Comparison of ENCODE assay signal across 21 mouse cellular contexts in genomic region chr13:75770744-75771143, GRCm38 (mm10).
DNase-seq lines count a peak whose midpoint lies in the region; ATAC-seq and TF ChIP-seq lines count a peak whose summit lies in the region.
"Had no signal": no experiment of that assay in that cellular context is flagged by ENCODE, and none has a peak within 500 bp of the region (broad histone marks: within the 10 kb centered on the region; RNA-seq: fewer than 3 reads in every experiment).

No protein-coding gene starts in this region.

- no peaks in the 10 kb centered on the region for H3K27me3 ChIP-seq in liver, embryonic 13.5 days
- H3K27me3 ChIP-seq in liver, embryonic 12.5 days (replicated peaks), result no peaks in the 10 kb centered on the region
- H3K27me3 ChIP-seq in CH12.LX (replicated peaks), result no peaks in the 10 kb centered on the region
- H3K27me3 ChIP-seq: Patski had no signal

- ATAC-seq in liver, embryonic 13.5 days (ENCODE audit: low read depth), result no peak
- ATAC-seq in liver, embryonic 12.5 days, result no peak
- ATAC-seq: activated CD4-positive, CD25-positive, alpha-beta regulatory T cell, adult 4 months; CD4-positive, CD25-positive, alpha-beta regulatory T cell, adult 4 months; Patski had no signal

- H3K4me1 ChIP-seq in liver, embryonic 13.5 days (replicated peaks), result peaks cover 21% of the 10 kb centered on the region
- peaks cover 9% of the 10 kb centered on the region for H3K4me1 ChIP-seq in liver, embryonic 12.5 days
- peaks cover 0 to 7% of the 10 kb centered on the region in 2 experiments; a peak in 1 of 4 replicates for H3K4me1 ChIP-seq in CH12.LX (ENCODE audit: control insufficient read depth in 1 of 2, insufficient read depth in 2 of 2)

- H3K9ac ChIP-seq in liver, embryonic 13.5 days, result no peak overlapping the region
- no peak overlapping the region for H3K9ac ChIP-seq in liver, embryonic 12.5 days
- H3K9ac ChIP-seq in CH12.LX (ENCODE audit: insufficient read depth, low read depth), result no peak overlapping the region

- DNase-seq in gastrocnemius, adult 2 months, result no peak
- DNase-seq in gastrocnemius, postnatal 36 days, result no peak
- DNase-seq in liver, embryonic 13.5 days, result no peak
- DNase-seq in CH12.LX (ENCODE audit: extremely low read depth), result no peak
- no peak for DNase-seq in cerebellum, postnatal 25 days
- DNase-seq: adrenal gland, adult 2 months; adrenal gland, adult 8-10 months; adrenal gland, postnatal 10 days; adrenal gland, postnatal 14 days; adrenal gland, postnatal 25 days; adrenal gland, postnatal 36 days; B cell, adult 2 months; cerebellum, adult 11 months; cerebellum, adult 11-12 months; cerebellum, adult 18-20 months; cerebellum, adult 2 months had no signal

- in situ Hi-C loops in CH12.LX (cut with MboI; ENCODE audit: low pct_ligation_motif_present, low pct_unique_long_range_greater_than_20kb, low sequenced_read_pairs), result no loop called here

- dilution Hi-C loops in CH12.LX (cut with MboI; ENCODE audit: extremely low pct_ligation_motif_present, extremely low pct_unique_long_range_greater_than_20kb, low sequenced_read_pairs), result no loop called here

- TF ChIP-seq POLR2A in CH12.LX (IDR thresholded peaks at IDR 0.05; ENCODE audit: low read depth, low read length), result no peak

- H3K4me2 ChIP-seq in liver, embryonic 13.5 days, result no peak overlapping the region
- no peak overlapping the region for H3K4me2 ChIP-seq in liver, embryonic 12.5 days
- H3K4me2 ChIP-seq in CH12.LX (ENCODE audit: insufficient read depth, low read depth, poor library complexity, severe bottlenecking), result no peak overlapping the region

- TF ChIP-seq RAD21 in CH12.LX (IDR thresholded peaks at IDR 0.05; ENCODE audit: low read depth, low read length), result no peak

- TF ChIP-seq CTCF in gastrocnemius, adult 2 months (IDR thresholded peaks at IDR 0.05), result no peak
- no peak for TF ChIP-seq CTCF in CH12.LX (conservative IDR thresholded peaks at IDR 0.05 in 1 of 2, IDR thresholded peaks at IDR 0.05 in 1 of 2; ENCODE audit: low read depth in 2 of 2, low read length in 2 of 2)

- 93% methylated on average over 2 of the region's 2 CpGs for WGBS in liver, embryonic 13.5 days (ENCODE audit: insufficient replicate concordance)
- 94% methylated on average over 2 of the region's 2 CpGs for WGBS in liver, embryonic 12.5 days (ENCODE audit: insufficient replicate concordance)

- peaks cover under 1% of the 10 kb centered on the region; the same call in 1 of the 2 replicates for H3K79me2 ChIP-seq in CH12.LX (replicated peaks; ENCODE audit: control insufficient read depth, extremely low read depth, insufficient read depth, poor library complexity, severe bottlenecking)

- peak overlapping the region; percentile 1; the same call in 1 of the 2 replicates for H3K27ac ChIP-seq in gastrocnemius, adult 2 months
- peak overlapping the region; percentile 54; the same call in 1 of the 2 replicates for H3K27ac ChIP-seq in liver, embryonic 13.5 days
- H3K27ac ChIP-seq in liver, embryonic 12.5 days, result no peak overlapping the region
- H3K27ac ChIP-seq in CH12.LX (ENCODE audit: insufficient read depth, low read depth), result no peak overlapping the region

- peak; percentile 44; the same call in 1 of the 2 replicates for TF ChIP-seq EP300 in CH12.LX (IDR thresholded peaks at IDR 0.05; ENCODE audit: low read length)

- H3K36me3 ChIP-seq in liver, embryonic 13.5 days, result peaks cover 86% of the 10 kb centered on the region
- peaks cover 89% of the 10 kb centered on the region for H3K36me3 ChIP-seq in liver, embryonic 12.5 days
- peaks cover 47 to 86% of the 10 kb centered on the region in 2 experiments for H3K36me3 ChIP-seq in CH12.LX (replicated peaks in 1 of 2; ENCODE audit: control insufficient read depth in 1 of 2, insufficient read depth in 1 of 2, low read length in 1 of 2)

- H3K9me3 ChIP-seq in liver, embryonic 13.5 days (replicated peaks), result no peaks in the 10 kb centered on the region
- no peaks in the 10 kb centered on the region for H3K9me3 ChIP-seq in liver, embryonic 12.5 days (replicated peaks)
- H3K9me3 ChIP-seq in CH12.LX (replicated peaks; ENCODE audit: low read length), result no peaks in the 10 kb centered on the region
- H3K9me3 ChIP-seq: G1E had no signal

- no peak overlapping the region for H3K4me3 ChIP-seq in gastrocnemius, adult 2 months
- no peak overlapping the region for H3K4me3 ChIP-seq in liver, embryonic 13.5 days (replicated peaks)
- no peak overlapping the region for H3K4me3 ChIP-seq in liver, embryonic 12.5 days
- no peak overlapping the region for H3K4me3 ChIP-seq in CH12.LX (replicated peaks in 1 of 3; ENCODE audit: low read depth in 2 of 3, low read length in 2 of 3, poor library complexity in 1 of 3)

- intact Hi-C loops in gastrocnemius, adult 2 months (cut with DNase I), result no loop called here
- intact Hi-C loops in gastrocnemius, postnatal 36 days (cut with DNase I), result no loop called here

TF ChIP-seq in CH12.LX, 34 proteins besides CTCF, POLR2A, EP300 and RAD21:
- peak; percentile 72 for TF ChIP-seq JUND (conservative IDR thresholded peaks at IDR 0.05; ENCODE audit: low read depth, low read length)
- TF ChIP-seq ZC3H11A (IDR thresholded peaks at IDR 0.05; ENCODE audit: low read depth, low read length), result no peak
- no peak for TF ChIP-seq ZMIZ1 (IDR thresholded peaks at IDR 0.05; ENCODE audit: low read depth, low read length)
- TF ChIP-seq JUN (IDR thresholded peaks at IDR 0.05; ENCODE audit: insufficient read depth, low read depth, low read length), result 0 out of 2 replicates have a peak, but pooled peaks have one; percentile 14
- peak; percentile 78 for TF ChIP-seq ZNF384 (IDR thresholded peaks at IDR 0.05; ENCODE audit: low read depth, low read length)
- peak; percentile 83 for TF ChIP-seq IRF4 (IDR thresholded peaks at IDR 0.05; ENCODE audit: low read depth, low read length)

Comparison
In these comparisons a context has a peak if more than half of its experiments do, and no peak if none do; other contexts are left out.
1. H3K27ac ChIP-seq: peak in gastrocnemius, adult 2 months (single experiment) and liver, embryonic 13.5 days (single experiment); none in liver, embryonic 12.5 days (single experiment) and CH12.LX (single experiment).